Mouse (Mus musculus): ENCODE measurements around the gene Ncf2.
A peak's percentile ranks its signal among the peaks of the same experiment; 100 is the strongest.
"Not testable (repeated sequence)": the region's sequence is repeated elsewhere in the genome, so short reads cannot be mapped to it uniquely, and the experiment has no call there.

The Ncf2 gene

GRCm38 (mm10) chr1:152799897-152800296 is at the start of gene Ncf2:
Ncf2 (plus strand) TSS chr1:152800194.
- DNase-seq = no peak

- DNase-seq = peak; percentile 43
Observed at GRCm38 (mm10) chr1:152750312-152750965, 49.6 kb upstream of the Ncf2 start, which contains the start of gene Apobec4. Apobec4 (plus strand) TSS chr1:152750551.

- no peak for DNase-seq
Observed at GRCm38 (mm10) chr1:152761791-152762190, 38.2 kb upstream of the Ncf2 start.

- DNase-seq = peak; percentile 98
Observed at GRCm38 (mm10) chr1:152766032-152766772, 33.8 kb upstream of the Ncf2 start, which contains the start of the genes Rgl1 and Arpc5. Rgl1 (minus strand) TSS chr1:152766351. Arpc5 (plus strand) TSS chr1:152766542.

GRCm38 (mm10) chr1:152766804-152767748 is 32.9 kb upstream of the Ncf2 start:
- DNase-seq = no peak

GRCm38 (mm10) chr1:152767749-152768488 is 32.1 kb upstream of the Ncf2 start:
- peak; percentile 70 for DNase-seq

GRCm38 (mm10) chr1:152771016-152771415 is 29.0 kb upstream of the Ncf2 start:
- DNase-seq = no peak

- not testable (repeated sequence) for DNase-seq
Observed at GRCm38 (mm10) chr1:152774601-152775000, 25.4 kb upstream of the Ncf2 start.

GRCm38 (mm10) chr1:152779071-152779737 is 20.8 kb upstream of the Ncf2 start:
- DNase-seq = peak; percentile 42

- no peak for DNase-seq
Observed at GRCm38 (mm10) chr1:152784620-152785019, 15.4 kb upstream of the Ncf2 start.

- not testable (repeated sequence) for DNase-seq
Observed at GRCm38 (mm10) chr1:152785446-152785845, 14.5 kb upstream of the Ncf2 start.

GRCm38 (mm10) chr1:152786953-152787352 is 13.0 kb upstream of the Ncf2 start:
- no peak for DNase-seq

- no peak for DNase-seq
Observed at GRCm38 (mm10) chr1:152788121-152788660, 11.8 kb upstream of the Ncf2 start.

- DNase-seq = no peak
Observed at GRCm38 (mm10) chr1:152790254-152790653, 9.7 kb upstream of the Ncf2 start.

GRCm38 (mm10) chr1:152790821-152791220 is 9.2 kb upstream of the Ncf2 start:
- DNase-seq = no peak

GRCm38 (mm10) chr1:152791269-152791668 is 8.7 kb upstream of the Ncf2 start:
- DNase-seq = no peak

- no peak for DNase-seq
Observed at GRCm38 (mm10) chr1:152792736-152793494, 7.1 kb upstream of the Ncf2 start.

- DNase-seq = no peak
Observed at GRCm38 (mm10) chr1:152793495-152794130, 6.4 kb upstream of the Ncf2 start.

- no peak for DNase-seq
Observed at GRCm38 (mm10) chr1:152795688-152796255, 4.2 kb upstream of the Ncf2 start.
